Mouse (Mus musculus) mesoderm, embryonic 11.5 days (tissue): ENCODE measurements at regions not wholly inside any gene's neighbourhood (a gene's known extent, or its start where the extent isn't known, plus 50 kb on each side); places are given as distances from the start of the nearest gene placed in this dataset.

Experiments
- DNase-seq: peaks from one replicate; pipeline ENCODE4 v3.0.0-alpha.2; 2012; ENCODE audit warnings: low read depth, low spot score

- no peak for DNase-seq
Measured at GRCm38 (mm10) chr3:41476516-41476915, 79.0 kb upstream of the Jade1 start.

GRCm38 (mm10) chr3:41472586-41472985 is 82.9 kb upstream of the Jade1 start:
- no peak for DNase-seq

DNA sequence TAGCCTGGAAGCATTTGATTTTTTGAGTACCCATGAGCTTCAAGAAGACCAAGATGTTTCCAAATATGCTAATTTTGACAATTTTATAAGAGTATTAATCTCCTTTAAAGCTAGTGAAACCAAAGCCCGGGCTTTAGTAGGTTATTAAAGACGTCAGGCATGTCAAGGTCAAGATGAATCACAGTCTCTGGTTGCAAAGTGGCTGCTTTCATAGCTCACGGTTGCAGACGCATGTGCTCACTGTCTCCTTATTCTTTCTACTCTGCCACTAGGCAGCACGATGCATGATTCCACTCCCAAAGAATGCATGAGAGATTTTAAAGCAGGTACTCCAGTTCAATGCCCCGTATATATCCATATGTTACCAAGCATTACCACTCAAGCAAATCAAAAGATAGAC is 86.4 kb upstream of the Jade1 start:
- no peak for DNase-seq

DNA sequence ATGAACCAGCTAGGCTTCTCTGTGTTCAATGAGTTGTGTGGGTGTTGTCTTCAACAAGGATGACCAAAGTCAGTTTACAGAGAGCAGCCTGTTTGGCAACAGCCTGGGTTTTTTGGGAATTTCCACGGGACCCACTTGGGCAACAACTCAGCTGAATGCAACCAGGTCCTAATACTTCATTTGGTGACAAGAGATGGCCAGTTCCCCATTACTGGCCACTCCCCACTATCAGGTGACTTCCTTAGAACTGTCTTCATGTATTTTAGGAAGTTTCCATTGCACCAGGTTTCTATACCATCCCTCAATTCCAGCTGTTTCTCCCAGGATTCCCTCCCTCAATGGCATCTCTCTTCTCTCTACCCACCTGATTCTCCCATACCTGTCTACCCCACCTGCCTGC is 87.7 kb upstream of the Jade1 start:
- DNase-seq = no peak

DNA sequence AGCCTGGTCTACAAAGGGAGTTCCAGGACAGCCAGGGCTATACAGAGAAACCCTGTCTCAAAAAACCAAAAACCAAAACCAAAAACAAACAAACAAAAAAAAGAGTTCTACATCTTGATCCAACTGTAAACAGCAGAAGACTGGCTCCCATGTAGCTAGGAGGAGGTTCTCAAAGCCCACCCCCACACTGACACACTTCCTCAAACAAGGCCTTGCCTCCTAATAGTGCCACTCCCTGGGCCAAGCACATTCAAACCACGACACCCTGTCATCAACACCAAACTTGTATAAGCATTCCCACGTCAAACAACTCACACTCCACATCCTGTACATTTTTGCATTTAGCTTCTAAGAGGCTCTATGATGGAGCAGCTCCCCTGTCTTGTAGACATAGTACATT is 89.6 kb upstream of the Jade1 start:
- DNase-seq = no peak

DNA sequence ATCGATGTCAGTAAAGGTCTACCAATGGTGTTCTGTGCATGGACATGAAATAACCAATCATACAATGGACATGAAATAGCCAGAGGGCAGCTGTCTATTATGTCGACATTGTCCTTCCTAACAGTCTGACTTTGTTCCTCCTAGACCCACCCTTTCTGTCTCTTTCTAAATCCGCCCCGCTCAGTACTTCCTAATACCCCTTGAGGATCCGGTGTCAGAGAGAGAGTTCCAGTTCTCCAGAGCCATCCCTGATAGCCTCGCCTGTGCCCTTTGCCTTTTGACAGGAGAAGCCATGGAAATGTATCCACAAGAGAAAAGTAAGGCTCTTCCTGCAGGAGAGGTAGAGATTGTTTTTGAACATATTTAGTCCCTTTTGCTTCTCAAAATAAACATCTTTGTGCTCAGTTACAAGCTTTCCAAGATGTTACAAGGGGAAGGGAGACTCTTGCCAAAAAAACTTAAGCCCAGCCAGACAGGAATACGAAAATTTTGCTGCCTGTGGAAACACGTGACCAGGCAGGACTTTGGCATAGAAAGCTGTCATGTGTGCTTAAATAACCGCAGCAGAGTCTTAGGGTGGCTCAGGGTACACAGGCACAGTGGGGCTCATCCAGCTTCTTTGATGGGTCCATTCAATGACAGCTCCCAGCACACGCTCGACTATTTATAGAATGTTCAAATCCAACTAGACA is 92.4 kb upstream of the Jade1 start:
- DNase-seq = no peak

- no peak for DNase-seq
Measured at GRCm38 (mm10) chr3:41460131-41460530, 95.4 kb upstream of the Jade1 start.

GRCm38 (mm10) chr3:41458156-41458555 is 97.4 kb upstream of the Jade1 start:
- no peak for DNase-seq

DNA sequence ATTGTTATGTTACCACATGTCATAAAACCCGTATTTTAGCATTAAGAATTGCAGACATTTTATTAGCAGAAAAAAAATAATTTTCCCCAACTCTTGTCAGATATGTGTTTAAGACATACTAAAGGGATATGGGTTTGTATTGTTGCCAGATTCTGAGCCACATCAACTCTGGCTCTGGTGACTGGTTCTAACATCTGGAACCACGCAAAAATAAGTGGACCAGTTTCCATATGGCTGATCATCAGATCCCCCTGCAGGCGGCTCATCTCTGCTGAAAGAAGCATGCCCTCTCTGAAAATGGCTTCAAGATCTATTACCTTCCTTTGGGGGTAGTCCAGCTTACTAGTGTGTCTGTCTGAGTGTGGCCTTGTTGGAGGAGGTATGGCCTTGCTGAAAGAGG is 102.0 kb upstream of the Jade1 start:
- no peak for DNase-seq

GRCm38 (mm10) chr3:41452716-41453090 is 102.8 kb upstream of the Jade1 start:
- peak; percentile 47 for DNase-seq

DNA sequence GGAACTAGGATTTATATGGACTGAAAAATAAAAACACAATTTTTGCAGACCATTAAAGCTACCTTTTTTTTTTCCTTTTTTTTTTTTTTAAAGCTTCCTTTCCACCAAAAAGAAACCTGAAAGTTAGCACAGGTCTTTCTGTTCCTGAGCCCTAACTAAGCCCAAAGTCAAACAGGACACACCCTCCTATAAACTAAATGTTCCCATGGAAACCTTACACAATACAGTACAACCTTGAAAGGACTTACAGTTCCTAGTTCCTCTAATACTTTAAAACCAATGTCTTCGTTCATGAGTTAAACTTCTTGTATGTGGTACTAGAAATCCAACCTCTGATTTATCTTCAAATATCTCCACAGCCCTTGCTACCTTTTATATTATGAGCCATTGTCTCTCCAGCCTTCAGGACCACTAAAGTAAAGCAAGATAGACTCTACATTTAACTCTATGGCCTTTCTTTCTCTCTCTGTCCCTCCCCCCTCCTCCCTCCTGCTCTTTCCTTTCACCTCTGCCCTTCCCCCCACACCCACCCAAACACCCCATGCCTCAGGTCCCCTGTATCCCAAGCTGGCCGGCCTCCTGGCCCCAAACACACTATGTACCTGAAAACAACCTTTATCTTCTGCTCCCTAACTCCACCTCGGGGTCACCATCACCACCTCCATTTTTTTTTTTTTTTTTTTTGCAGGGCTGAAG is 103.4 kb upstream of the Jade1 start:
- no peak for DNase-seq

DNA sequence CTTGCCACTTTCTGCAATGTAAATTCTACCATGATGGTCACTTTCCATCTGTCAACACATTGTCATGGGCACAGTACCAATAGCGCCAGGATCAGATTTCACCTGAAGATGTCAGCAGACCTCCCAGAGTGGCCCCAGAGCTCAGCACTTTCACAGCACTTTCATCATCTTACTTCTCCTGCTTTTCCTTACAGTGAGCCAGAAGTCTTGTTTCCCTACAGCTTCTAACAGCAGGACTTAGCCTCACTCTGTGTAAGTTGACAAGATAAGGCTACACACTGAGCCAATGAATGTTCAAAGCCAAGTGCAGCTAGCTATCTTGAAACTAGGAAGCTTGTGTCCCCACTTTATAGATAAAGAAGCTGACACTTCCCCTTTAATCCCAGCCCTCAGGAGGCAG is 104.8 kb upstream of the Jade1 start:
- no peak for DNase-seq

GRCm38 (mm10) chr3:41444243-41444753 is 111.2 kb upstream of the Jade1 start:
- no peak for DNase-seq

GRCm38 (mm10) chr3:41436238-41436637 is 119.3 kb upstream of the Jade1 start:
- no peak for DNase-seq

DNA sequence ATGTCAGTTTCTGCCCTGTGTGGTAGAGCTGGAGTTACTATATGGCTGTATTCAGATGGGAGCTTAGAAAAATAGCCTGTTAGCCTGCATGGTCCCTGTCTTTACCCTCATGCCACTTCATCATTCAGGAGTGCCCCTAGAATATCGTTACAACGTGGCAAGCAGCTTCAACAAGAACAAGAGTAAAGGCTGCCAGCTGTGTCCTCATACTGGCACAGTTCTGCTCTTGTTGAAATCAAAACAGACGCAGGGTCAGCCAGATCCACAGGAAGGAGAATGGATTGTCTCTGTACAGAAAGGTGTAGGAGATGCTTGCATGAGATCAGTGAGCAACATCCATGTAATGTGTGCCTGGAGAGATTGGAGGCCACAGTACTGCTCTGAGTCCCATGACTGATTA is 122.4 kb upstream of the Jade1 start:
- DNase-seq = no peak

DNA sequence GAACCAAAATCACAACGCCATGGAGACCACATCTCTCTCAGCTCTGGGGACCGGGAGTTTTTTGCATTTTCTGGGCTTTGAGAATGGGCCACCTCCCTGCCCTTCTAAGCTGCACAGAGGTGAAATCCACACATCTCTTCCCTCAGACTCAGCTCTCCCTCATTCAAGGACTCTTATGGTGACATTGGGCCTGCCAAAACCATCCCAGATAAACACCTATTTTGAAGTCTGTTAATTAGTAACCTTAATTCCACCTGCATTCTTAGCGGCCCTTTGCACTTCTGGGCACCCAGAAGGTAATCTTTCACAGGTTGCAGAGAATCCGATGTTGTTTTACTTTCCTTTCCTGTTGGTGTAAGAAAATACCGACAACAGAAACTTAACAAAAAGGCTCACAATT is 123.2 kb upstream of the Jade1 start:
- no peak for DNase-seq

- peak; percentile 57 for DNase-seq
Measured at GRCm38 (mm10) chr3:41430191-41430590, 125.3 kb upstream of the Jade1 start.

DNA sequence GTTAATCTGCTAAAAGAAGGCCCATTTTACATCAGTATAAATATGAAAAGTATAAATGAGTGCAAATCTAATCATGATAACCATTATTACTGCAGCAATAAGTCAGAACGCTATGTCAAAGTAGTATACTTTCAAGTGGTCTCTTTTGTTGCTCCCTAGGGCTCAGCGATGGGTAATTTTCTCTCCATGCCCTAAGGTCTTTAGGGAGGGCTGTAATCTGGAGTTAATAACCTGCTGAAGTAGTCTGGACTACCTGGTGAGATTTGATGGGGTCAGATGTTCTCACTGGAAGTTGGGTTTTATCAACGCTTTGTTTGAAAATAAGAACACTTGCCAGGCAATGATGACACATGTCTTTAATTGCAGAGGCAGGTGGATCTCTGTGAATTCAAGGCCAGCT is 128.6 kb upstream of the Jade1 start:
- DNase-seq = no peak

GRCm38 (mm10) chr3:41425863-41426262 is 129.7 kb upstream of the Jade1 start:
- no peak for DNase-seq

- DNase-seq = no peak
Measured at GRCm38 (mm10) chr3:41424142-41424939, 131.2 kb upstream of the Jade1 start.

- DNase-seq = no peak
Measured at GRCm38 (mm10) chr3:41423630-41424029, 131.9 kb upstream of the Jade1 start.
